Mouse (Mus musculus): Measurements from ENCODE around the gene Clasp2. TPM values are rescaled to one million over a fixed set of nuclear protein-coding genes. Genes with fewer than 3 reads are reported as not detected.

Gene Clasp2
- polyA plus RNA-seq, 1 experiment from 2014 or later, result 113 TPM

DNA sequence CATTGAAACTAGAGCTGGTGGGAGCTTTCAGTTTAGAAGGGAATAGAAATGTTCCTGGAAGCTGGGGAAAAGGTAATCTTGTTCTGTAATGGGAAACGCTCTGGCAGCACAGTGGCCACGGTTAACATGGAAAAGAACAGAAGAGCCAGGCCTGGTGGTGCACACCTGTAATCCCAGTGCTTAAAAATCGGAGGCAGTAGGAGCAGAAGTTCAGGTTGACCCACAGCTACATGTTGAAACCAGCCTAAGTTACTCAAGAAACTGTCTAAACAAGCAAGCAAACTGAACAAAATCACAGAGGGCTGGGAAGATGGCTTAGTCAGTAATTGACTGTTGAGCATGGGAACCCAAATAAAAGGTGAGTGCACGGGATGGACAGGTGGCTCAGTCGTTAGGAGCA lies 183.6 kb downstream of the Clasp2 start:
- H3K4me3 ChIP-seq, result no peak overlapping the region
- no peaks in the 10 kb centered on the region for H3K9me3 ChIP-seq
- no peaks in the 10 kb centered on the region for H3K27me3 ChIP-seq
- H3K36me3 ChIP-seq, result peaks cover 45% of the 10 kb centered on the region
- no peak overlapping the region for H3K4me2 ChIP-seq
- 94% methylated on average over 5 of the region's 5 CpGs for WGBS
- no peaks in the 10 kb centered on the region; the same call in 1 of the 2 replicates for H3K4me1 ChIP-seq (replicated peaks)
- no peak overlapping the region for H3K9ac ChIP-seq
- H3K27ac ChIP-seq, result no peak overlapping the region
- ATAC-seq (ENCODE audit: low FRiP score), result no peak

DNA sequence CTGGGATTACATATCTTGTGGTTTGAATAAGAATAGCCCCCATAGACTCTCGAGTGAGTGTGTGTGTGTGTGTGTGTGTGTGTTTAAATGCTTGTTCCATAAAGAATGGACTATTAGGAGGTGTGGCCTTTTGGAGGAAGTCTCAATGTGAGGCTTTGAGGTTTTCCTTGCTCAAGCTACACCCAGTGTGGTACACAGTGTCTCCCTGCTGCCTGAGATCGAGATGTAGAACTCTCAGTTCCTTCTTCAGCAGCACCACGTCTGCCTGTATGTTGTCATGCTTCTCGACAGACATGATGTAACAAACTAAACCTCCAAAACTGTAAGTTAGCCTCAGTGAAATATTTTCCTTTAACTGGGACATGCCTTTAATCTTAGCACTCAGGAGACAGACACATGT lies 187.3 kb downstream of the Clasp2 start:
- 79% methylated on average over 4 of the region's 4 CpGs for WGBS
- H3K4me3 ChIP-seq, result no peak overlapping the region
- H3K4me1 ChIP-seq (replicated peaks), result peaks cover 19% of the 10 kb centered on the region
- H3K9me3 ChIP-seq, result no peaks in the 10 kb centered on the region
- no peak overlapping the region for H3K27ac ChIP-seq
- H3K4me2 ChIP-seq, result no peak overlapping the region
- no peaks in the 10 kb centered on the region for H3K27me3 ChIP-seq
- peaks cover 14% of the 10 kb centered on the region for H3K36me3 ChIP-seq
- H3K9ac ChIP-seq, result no peak overlapping the region
- no peak for ATAC-seq (ENCODE audit: low FRiP score)

DNA sequence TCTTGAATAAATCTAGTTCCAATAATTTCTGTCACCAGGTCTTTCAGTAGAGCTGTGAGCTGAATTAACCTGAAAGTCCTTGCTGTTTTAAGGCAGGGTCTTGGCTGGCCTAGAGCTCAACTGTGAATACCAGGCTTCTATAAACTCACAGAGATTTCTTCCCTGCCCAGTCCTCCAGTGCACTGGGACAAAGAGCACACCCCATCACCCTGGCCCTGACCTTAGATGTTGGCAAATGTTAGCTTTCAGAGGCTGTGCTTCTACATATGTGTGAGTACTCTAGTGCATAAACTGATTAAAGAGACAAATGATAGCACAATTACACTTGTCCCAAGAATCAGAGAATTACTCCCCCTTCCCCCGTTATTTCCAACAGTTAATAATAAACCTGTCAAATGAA lies 188.4 kb downstream of the Clasp2 start:
- no peak overlapping the region for H3K9ac ChIP-seq
- H3K27me3 ChIP-seq, result no peaks in the 10 kb centered on the region
- H3K4me2 ChIP-seq, result peak overlapping the region; percentile 49
- no peak for ATAC-seq (ENCODE audit: low FRiP score)
- peaks cover 20% of the 10 kb centered on the region for H3K4me1 ChIP-seq (replicated peaks)
- peaks cover 3% of the 10 kb centered on the region for H3K36me3 ChIP-seq
- 0 out of 2 replicates have a peak overlapping the region, but pooled peaks have one; percentile 93 for H3K27ac ChIP-seq
- no peaks in the 10 kb centered on the region for H3K9me3 ChIP-seq
- 0 out of 2 replicates have a peak overlapping the region, but pooled peaks have one; percentile 99 for H3K4me3 ChIP-seq
- WGBS, result 77% methylated on average over 1 of the region's 1 CpGs

DNA sequence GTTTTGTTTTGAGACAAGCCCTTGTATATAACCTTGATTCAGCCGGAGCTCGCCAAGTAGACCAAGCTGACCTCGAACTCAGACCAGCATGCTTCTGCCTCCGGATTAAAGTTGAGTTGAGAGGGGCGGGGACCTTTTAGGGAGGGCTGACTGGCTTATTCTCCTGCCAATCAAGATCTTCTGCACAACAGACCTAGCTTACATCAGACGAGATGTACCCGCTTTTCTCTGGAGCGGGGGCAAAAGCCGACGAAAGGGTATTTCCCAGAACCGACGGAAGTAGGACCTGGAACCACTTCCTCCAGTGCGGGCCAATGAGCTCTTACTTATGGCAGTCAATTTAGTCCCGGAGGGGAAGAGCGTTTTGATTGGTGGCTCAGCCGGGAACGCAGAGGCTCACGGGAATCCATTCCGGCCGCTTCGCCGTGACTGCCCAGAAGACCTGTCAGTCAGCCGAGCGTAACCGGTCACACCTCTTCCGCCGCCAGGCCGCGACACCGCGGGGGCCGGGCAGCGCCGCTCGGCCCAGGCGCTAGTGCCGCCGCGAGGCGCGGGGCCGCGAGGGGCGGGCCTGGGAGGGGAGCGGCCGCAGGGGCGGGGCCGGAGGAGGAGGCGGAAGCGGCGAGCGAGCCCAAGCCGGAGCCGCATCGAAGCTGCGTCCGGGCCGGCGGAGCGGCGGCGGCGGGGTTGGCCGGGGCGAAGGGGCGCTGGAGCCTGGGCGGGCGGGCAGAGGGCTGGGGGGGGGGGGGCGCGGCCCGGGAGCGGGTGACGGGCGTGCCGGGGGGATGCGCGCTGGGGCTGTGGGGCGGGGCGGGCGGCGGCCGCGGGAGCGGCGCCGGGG lies 189.5 kb downstream of the Clasp2 start, which contains the start of gene Ubp1:
Ubp1 (plus strand) TSS at position 401 of the 841 bp plus-strand sequence.
- H3K9ac ChIP-seq, result peak within 1 kb of the TSS; percentile 96
- H3K4me1 ChIP-seq (replicated peaks), result peaks cover 25% of the 10 kb centered on the region
- no peaks in the 10 kb centered on the region for H3K36me3 ChIP-seq
- ATAC-seq (ENCODE audit: low FRiP score), result peak; percentile 97
- no peaks in the 10 kb centered on the region for H3K9me3 ChIP-seq
- peak within 1 kb of the TSS; percentile 81 for H3K4me2 ChIP-seq
- WGBS, result under 1% methylated on average over 41 of the region's 86 CpGs
- peak within 1 kb of the TSS; percentile 93 for H3K27ac ChIP-seq
- no peaks in the 10 kb centered on the region for H3K27me3 ChIP-seq
- peak within 1 kb of the TSS; percentile 99 for H3K4me3 ChIP-seq

GRCm38 (mm10) chr9:113931375-113932099 lies 190.3 kb downstream of the Clasp2 start:
- Histone ChIP-seq H3K27me3 (no peaks in the 10 kb centered on the region), H3K9ac (peak overlapping the region; percentile 96), H3K4me2 (peak overlapping the region; percentile 81), H3K4me1 (replicated peaks) (peaks cover 30% of the 10 kb centered on the region), H3K9me3 (no peaks in the 10 kb centered on the region), H3K36me3 (no peaks in the 10 kb centered on the region), H3K4me3 (peak overlapping the region; percentile 99), H3K27ac (peak overlapping the region; percentile 93)
- WGBS, result under 1% methylated on average over 74 of the region's 91 CpGs
- ATAC-seq (ENCODE audit: low FRiP score), result peak; percentile 11; the same call in 1 of the 2 replicates

DNA sequence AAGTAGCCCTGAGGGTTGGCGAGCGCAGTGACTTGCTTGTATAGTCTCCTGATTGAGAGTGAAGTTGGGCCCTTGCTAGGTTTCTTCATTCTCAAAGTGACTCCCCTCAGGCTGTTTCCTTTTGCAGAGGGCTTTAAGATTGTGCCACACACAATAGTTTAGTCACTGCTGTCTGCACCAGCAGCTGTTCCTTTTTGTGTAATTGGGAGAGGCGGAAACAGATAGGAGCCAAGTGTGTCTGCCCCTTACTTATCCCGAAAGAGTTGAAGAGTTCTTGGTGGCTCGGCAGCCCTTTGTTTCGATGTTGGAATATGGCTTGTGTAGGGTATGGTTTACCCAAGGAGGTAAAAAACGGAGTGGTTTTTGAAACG lies 190.8 kb downstream of the Clasp2 start:
- no peaks in the 10 kb centered on the region for H3K27me3 ChIP-seq
- ATAC-seq (ENCODE audit: low FRiP score), result no peak
- peak overlapping the region; percentile 81 for H3K4me2 ChIP-seq
- peak overlapping the region; percentile 93 for H3K27ac ChIP-seq
- H3K4me3 ChIP-seq, result peak overlapping the region; percentile 99
- H3K4me1 ChIP-seq (replicated peaks), result peaks cover 30% of the 10 kb centered on the region
- peak overlapping the region; percentile 96 for H3K9ac ChIP-seq
- no peaks in the 10 kb centered on the region for H3K36me3 ChIP-seq
- H3K9me3 ChIP-seq, result no peaks in the 10 kb centered on the region
- WGBS, result 2% methylated on average over 8 of the region's 8 CpGs

DNA sequence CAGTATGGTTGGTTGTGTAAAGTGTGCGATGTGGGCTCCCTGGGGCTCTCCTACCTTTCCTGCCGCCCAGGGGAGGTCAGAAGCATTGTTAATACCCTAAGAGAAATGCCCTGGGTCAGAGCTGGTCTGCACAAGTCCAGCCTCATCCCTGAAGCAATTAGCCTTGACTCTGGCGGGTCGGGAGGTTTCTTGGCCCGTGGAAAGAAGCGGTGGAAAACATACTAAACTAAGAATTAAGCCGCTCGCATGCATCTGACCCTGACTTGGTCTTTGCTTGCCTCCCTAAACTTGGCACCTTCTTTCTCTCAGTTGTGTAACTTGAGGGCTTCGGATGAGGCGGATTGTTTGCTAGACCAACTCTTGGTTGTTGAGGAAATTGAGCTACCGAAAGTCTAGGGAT lies 191.2 kb downstream of the Clasp2 start:
- Histone ChIP-seq H3K27me3 (no peaks in the 10 kb centered on the region), H3K36me3 (no peaks in the 10 kb centered on the region), H3K27ac (peak overlapping the region; percentile 93; the same call in 1 of the 2 replicates), H3K9me3 (no peaks in the 10 kb centered on the region), H3K4me2 (peak overlapping the region; percentile 81), H3K4me1 (replicated peaks) (peaks cover 30% of the 10 kb centered on the region), H3K4me3 (peak overlapping the region; percentile 99), H3K9ac (peak overlapping the region; percentile 96)
- 31% methylated on average over 11 of the region's 11 CpGs for WGBS
- no peak for ATAC-seq (ENCODE audit: low FRiP score)

DNA sequence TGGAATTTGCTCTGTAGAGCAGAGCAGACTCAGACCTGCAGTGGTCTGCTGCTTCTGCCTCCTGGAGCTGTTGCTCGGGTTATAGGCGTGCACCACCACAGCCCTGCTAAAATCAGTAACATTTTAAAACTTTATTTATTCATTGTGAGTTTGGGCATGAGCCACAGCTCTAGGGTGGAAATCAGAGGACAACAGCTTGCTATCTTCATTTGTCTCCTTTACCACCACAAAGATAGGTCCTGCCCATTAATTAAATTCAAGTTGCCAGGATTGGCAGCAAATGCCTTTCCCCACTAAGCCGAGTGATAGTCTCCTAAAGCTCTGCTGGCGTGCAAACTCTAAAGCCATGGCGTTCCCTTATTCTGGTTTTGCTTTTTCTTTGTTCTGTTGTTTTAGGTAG lies 194.4 kb downstream of the Clasp2 start:
- H3K4me3 ChIP-seq, result no peak overlapping the region
- H3K27me3 ChIP-seq, result no peaks in the 10 kb centered on the region
- H3K4me2 ChIP-seq, result no peak overlapping the region
- no peaks in the 10 kb centered on the region for H3K36me3 ChIP-seq
- no peak for ATAC-seq (ENCODE audit: low FRiP score)
- no peak overlapping the region for H3K9ac ChIP-seq
- H3K4me1 ChIP-seq (replicated peaks), result peaks cover 37% of the 10 kb centered on the region
- H3K9me3 ChIP-seq, result no peaks in the 10 kb centered on the region
- H3K27ac ChIP-seq, result no peak overlapping the region
- WGBS, result 79% methylated on average over 5 of the region's 5 CpGs

DNA sequence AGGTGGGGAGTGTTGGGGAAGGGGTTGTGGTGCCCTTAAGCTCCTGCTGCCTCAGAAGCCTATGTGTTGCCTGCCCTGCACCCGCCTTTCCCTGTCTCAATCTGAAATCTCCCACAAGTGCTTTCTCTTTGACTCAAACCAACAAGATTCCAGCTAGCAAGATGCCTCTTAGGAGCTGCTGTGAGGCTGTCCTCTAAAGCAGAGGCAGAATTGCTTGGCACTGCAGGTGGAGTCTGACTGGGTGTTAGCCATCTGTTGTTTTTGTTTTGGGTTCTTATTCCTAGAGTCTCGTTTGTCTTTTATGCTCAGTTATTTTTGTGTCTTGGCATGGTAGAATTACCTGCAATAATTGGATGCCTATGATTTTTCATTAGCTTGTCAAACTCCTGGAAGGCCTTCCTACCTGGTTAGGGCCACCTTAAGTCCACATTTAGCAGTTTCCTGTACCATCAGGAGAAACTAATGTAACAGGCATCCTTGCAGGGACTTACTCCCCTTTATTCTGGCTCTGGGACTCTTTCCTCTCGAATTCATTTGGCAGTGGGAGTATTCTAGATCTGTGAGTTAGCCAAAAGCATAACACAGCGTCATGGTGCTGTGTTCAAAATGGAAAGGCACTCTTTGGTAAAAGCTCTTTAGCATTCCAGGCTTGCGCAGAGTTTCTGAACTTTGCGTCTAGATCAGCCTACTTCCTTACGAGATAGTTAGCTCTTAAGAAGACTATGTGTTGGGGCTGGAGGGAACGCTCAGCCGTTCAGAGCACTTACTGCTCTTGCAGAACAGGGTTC lies 198.0 kb downstream of the Clasp2 start:
- Histone ChIP-seq H3K36me3 (no peaks in the 10 kb centered on the region), H3K4me1 (replicated peaks) (peaks cover 17% of the 10 kb centered on the region), H3K9me3 (no peaks in the 10 kb centered on the region), H3K27ac (no peak overlapping the region), H3K4me3 (no peak overlapping the region), H3K27me3 (no peaks in the 10 kb centered on the region), H3K4me2 (no peak overlapping the region), H3K9ac (no peak overlapping the region)
- ATAC-seq (ENCODE audit: low FRiP score), result no peak
- WGBS, result 85% methylated on average over 9 of the region's 9 CpGs

DNA sequence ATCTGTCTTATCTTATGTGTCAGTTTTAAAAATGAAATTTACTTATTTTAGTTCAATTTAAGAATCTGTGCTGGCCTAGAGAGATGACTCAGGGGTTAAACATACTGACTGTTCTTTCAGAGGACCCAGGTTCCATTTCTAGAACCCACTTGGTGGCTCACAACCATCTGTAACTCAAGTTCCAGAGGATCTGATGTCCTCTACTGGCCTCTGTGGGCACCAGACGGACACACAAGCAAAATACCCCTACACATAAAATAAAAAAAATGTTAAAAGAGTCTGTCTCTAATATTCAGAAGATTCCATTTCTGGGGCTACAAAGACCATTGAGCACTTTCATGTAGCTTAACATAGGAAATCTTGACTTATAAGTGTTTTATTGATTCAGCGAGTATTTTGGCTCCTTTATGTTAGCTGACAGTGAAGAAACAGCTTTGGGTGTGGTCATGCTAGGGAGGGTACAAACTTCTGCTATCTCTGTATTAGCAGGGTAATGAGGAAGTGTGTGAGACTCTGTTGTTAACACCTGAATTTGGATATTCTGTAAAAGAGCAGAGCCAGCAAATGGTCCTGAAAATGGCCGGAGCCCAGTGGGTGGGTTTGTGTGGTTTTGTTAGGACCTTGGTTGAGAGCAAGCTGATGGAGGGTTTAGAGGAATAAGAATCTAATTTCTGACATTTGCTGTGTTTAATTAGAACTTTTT lies 200.0 kb downstream of the Clasp2 start:
- Histone ChIP-seq H3K4me2 (no peak overlapping the region), H3K4me1 (replicated peaks) (peaks cover 7% of the 10 kb centered on the region), H3K9me3 (no peaks in the 10 kb centered on the region), H3K9ac (no peak overlapping the region), H3K27ac (no peak overlapping the region), H3K27me3 (no peaks in the 10 kb centered on the region), H3K36me3 (peaks cover 15% of the 10 kb centered on the region), H3K4me3 (no peak overlapping the region)
- WGBS, result 93% methylated on average over 3 of the region's 3 CpGs
- ATAC-seq (ENCODE audit: low FRiP score), result no peak

DNA sequence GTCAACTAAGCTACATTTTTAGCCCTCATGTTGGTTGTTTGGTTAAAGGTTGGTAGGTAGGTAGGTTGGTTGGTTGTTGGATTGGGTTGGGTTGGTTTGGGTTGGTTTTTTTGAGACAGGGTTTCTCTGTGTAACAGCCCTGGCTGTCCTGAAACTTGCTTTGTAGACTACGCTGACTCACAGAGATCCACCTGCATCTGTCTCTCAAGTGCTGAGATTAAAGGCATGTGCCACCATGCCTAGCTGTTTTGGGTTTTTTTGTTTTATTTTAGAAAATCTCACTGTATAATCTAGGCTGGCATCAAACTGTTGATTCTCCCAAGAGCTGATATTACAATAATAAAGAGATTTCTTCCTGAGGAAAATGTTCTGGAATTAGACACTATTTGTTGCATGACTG lies 202.1 kb downstream of the Clasp2 start:
- H3K4me1 ChIP-seq (replicated peaks), result peaks cover 7% of the 10 kb centered on the region
- no peaks in the 10 kb centered on the region for H3K9me3 ChIP-seq
- H3K4me2 ChIP-seq, result no peak overlapping the region
- H3K27ac ChIP-seq, result no peak overlapping the region
- H3K36me3 ChIP-seq, result peaks cover 28% of the 10 kb centered on the region
- no peak for ATAC-seq (ENCODE audit: low FRiP score)
- 96% methylated on average over 1 of the region's 1 CpGs for WGBS
- no peak overlapping the region for H3K4me3 ChIP-seq
- no peaks in the 10 kb centered on the region for H3K27me3 ChIP-seq
- H3K9ac ChIP-seq, result no peak overlapping the region
